Mouse (Mus musculus) kidney, postnatal 0 days (tissue): ENCODE measurements around the gene S1pr1. TPM values are rescaled to one million over a fixed set of nuclear protein-coding genes. Genes with fewer than 3 reads are reported as not detected.

ENCODE experiments used
- ATAC-seq: fragments of 200-750 bp; cut with Nextera tagmentation; replicated peaks from 2 replicates; pipeline ENCODE4 v1.8.0; 2017; ENCODE audit warnings: low read depth, moderate number of reproducible peaks, moderate TSS enrichment, moderate library complexity; ENCODE audit not compliant: low FRiP score
- DNase-seq: peaks from one replicate; pipeline ENCODE4 v3.0.0-alpha.2; 2016; ENCODE audit warnings: low spot score
- H3K27ac ChIP-seq: fragments of 300-500 bp; sonication (generic); 2 replicates; pipeline ENCODE4 v1.5.1; 2014; ENCODE audit warnings: mild to moderate bottlenecking
- H3K27me3 ChIP-seq: fragments of 300-500 bp; sonication (generic); 2 replicates; pipeline ENCODE4 v1.6.1; 2014; ENCODE audit warnings: low read length, mixed read lengths; ENCODE audit not compliant: insufficient read depth
- H3K36me3 ChIP-seq: fragments of 300-500 bp; sonication (generic); 2 replicates; pipeline ENCODE4 v1.6.1; 2014; ENCODE audit warnings: low read length, mixed read lengths; ENCODE audit not compliant: insufficient read depth
- H3K4me1 ChIP-seq: fragments of 300-500 bp; sonication (generic); replicated peaks from 2 replicates; pipeline ENCODE4 v1.6.1; 2014; ENCODE audit warnings: antibody characterized with exemption, low read length, mixed read lengths; ENCODE audit not compliant: insufficient read depth
- H3K4me2 ChIP-seq: fragments of 300-500 bp; sonication (generic); 2 replicates; pipeline ENCODE4 v1.6.1; 2014; ENCODE audit warnings: mild to moderate bottlenecking, low read length, moderate library complexity, mixed read lengths
- H3K4me3 ChIP-seq: fragments of 300-500 bp; sonication (generic); replicated peaks from 2 replicates; pipeline ENCODE4 v1.5.1; 2014; ENCODE audit warnings: low read depth, low read length
- H3K9ac ChIP-seq: fragments of 300-500 bp; sonication (generic); 2 replicates; pipeline ENCODE4 v1.6.1; 2014; ENCODE audit warnings: low read depth, low read length
- H3K9me3 ChIP-seq: fragments of 300-500 bp; sonication (generic); replicated peaks from 2 replicates; pipeline ENCODE4 v1.6.1; 2016; ENCODE audit warnings: low read length, inconsistent platforms, mixed read lengths
- CTCF ChIP-seq: IDR thresholded peaks from 2 replicates; pipeline ENCODE4 v1.5.1; 2016; ENCODE audit warnings: antibody characterized with exemption, low read depth, mild to moderate bottlenecking, moderate library complexity
- WGBS: fragments of 180-500 bp; shearing (Covaris S2); extraction: QIAGEN DNeasy Blood & Tissue Kit; methylation state at CpG from one replicate; pipeline ENCODE4 v1.1.7; 2014; 5-methylcytosine and 5-hydroxymethylcytosine counted together
- polyA plus RNA-seq: library from polyadenylated mRNA; unstranded; fragments of >200 nt; fragmentation: Nextera tagmentation; extraction: Ambion mirVana; gene quantifications from 2 replicates; pipeline ENCODE4 v1.2.1, GENCODE M21; 2015

The S1pr1 gene
- polyA plus RNA-seq, 1 experiment from 2014 or later, result 17.8 TPM

GRCm38 (mm10) chr3:115694168-115694567 lies 20.7 kb downstream of the S1pr1 start:
- no peak overlapping the region for H3K27ac ChIP-seq
- H3K9me3 ChIP-seq, result no peaks in the 10 kb centered on the region
- 70% methylated on average over 5 of the region's 5 CpGs for WGBS
- no peaks in the 10 kb centered on the region for H3K27me3 ChIP-seq
- H3K36me3 ChIP-seq, result no peaks in the 10 kb centered on the region
- TF ChIP-seq CTCF, result no peak
- no peaks in the 10 kb centered on the region for H3K4me1 ChIP-seq
- ATAC-seq, result no peak
- no peak overlapping the region for H3K9ac ChIP-seq
- H3K4me3 ChIP-seq, result no peak overlapping the region
- DNase-seq, result no peak
- no peak overlapping the region for H3K4me2 ChIP-seq

DNA sequence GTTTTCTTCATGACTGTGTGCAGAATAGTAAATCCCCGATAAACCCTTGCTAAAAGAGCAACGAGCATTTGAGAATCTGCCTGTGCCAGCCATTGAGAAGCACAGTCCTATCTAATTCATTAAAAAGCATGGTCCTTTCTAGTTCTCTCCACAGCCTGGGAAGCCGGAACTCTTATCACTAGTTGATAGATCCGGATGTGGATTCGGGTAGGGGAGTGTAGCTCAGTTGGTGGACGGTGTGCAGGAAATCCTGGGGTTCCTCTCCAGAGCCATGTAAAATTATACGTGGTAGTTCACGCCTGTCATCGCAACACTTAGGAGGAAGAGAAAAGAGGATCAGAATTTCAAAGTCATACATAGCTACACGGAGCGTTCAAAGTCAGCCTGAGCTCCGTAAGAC lies 21.5 kb downstream of the S1pr1 start:
- no peak for TF ChIP-seq CTCF
- H3K9me3 ChIP-seq, result no peaks in the 10 kb centered on the region
- no peak overlapping the region for H3K9ac ChIP-seq
- no peaks in the 10 kb centered on the region for H3K36me3 ChIP-seq
- ATAC-seq (no peak), DNase-seq (no peak)
- no peak overlapping the region for H3K27ac ChIP-seq
- no peaks in the 10 kb centered on the region for H3K4me1 ChIP-seq
- H3K27me3 ChIP-seq, result no peaks in the 10 kb centered on the region
- H3K4me2 ChIP-seq, result no peak overlapping the region
- WGBS, result 82% methylated on average over 12 of the region's 12 CpGs
- H3K4me3 ChIP-seq, result no peak overlapping the region

GRCm38 (mm10) chr3:115692857-115693256 lies 22.0 kb downstream of the S1pr1 start:
- no peak overlapping the region for H3K4me2 ChIP-seq
- no peak overlapping the region for H3K27ac ChIP-seq
- DNase-seq (no peak), ATAC-seq (no peak)
- TF ChIP-seq CTCF, result no peak
- H3K4me1 ChIP-seq, result no peaks in the 10 kb centered on the region
- WGBS, result 61% methylated on average over 4 of the region's 4 CpGs
- no peaks in the 10 kb centered on the region for H3K27me3 ChIP-seq
- H3K4me3 ChIP-seq, result no peak overlapping the region
- no peaks in the 10 kb centered on the region for H3K36me3 ChIP-seq
- no peaks in the 10 kb centered on the region for H3K9me3 ChIP-seq
- H3K9ac ChIP-seq, result no peak overlapping the region

- H3K4me3 ChIP-seq, result no peak overlapping the region
- no peaks in the 10 kb centered on the region for H3K36me3 ChIP-seq
- DNase-seq, result no peak
- H3K9me3 ChIP-seq, result no peaks in the 10 kb centered on the region
- WGBS, result 89% methylated on average over 5 of the region's 5 CpGs
- no peak overlapping the region for H3K9ac ChIP-seq
- H3K4me1 ChIP-seq, result no peaks in the 10 kb centered on the region
- H3K4me2 ChIP-seq, result no peak overlapping the region
- no peaks in the 10 kb centered on the region for H3K27me3 ChIP-seq
- no peak for TF ChIP-seq CTCF
- ATAC-seq, result no peak
- H3K27ac ChIP-seq, result no peak overlapping the region
These were observed 22.5 kb downstream of the S1pr1 start for GRCm38 (mm10) chr3:115692384-115692783.

DNA sequence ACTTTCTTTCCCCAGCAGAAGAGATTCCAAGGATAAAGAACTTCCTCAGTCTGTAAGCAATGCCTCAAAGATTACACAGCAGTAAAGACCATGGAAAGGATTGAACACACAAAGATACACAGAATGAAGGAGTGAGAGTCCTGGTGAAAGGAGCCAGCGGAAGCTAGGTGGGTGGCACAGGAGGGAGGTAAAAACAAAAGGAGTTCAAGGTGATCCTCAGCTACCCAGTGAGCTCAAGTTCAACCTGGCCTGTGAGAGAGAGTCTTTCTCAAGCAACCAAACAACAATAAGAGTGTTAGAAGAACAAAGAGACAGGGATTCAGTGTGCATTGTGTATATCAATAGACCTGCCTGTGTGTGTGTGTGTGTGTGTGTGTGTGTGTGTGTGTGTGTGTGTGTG lies 25.0 kb downstream of the S1pr1 start:
- Histone ChIP-seq H3K4me1 (no peaks in the 10 kb centered on the region), H3K36me3 (no peaks in the 10 kb centered on the region), H3K9ac (no peak overlapping the region), H3K4me3 (no peak overlapping the region), H3K27ac (no peak overlapping the region), H3K4me2 (no peak overlapping the region), H3K9me3 (no peaks in the 10 kb centered on the region), H3K27me3 (no peaks in the 10 kb centered on the region)
- ATAC-seq (no peak), DNase-seq (no peak)
- 77% methylated on average over 1 of the region's 1 CpGs for WGBS
- no peak for TF ChIP-seq CTCF

DNA sequence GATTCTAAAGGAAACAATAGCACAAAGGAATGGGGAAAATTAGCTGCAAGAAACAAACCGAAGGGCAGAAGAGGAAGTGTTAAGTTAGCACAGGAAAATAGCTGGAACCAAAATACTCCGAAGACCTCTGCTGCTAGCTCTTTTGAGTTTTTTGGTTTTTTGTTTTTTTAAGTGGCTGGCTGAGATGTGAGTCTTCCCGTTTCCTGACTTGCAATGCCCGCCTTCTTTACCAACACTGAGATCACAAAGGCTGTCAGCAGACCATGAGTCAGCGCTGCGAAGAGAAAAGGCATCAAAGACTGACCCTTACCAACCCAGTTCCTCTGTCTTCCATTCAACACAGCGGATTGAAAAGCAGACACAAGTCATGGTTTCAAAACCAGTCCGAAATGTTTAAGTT lies 25.5 kb downstream of the S1pr1 start:
- no peak overlapping the region for H3K4me2 ChIP-seq
- no peaks in the 10 kb centered on the region for H3K4me1 ChIP-seq
- DNase-seq (peak; percentile 37), ATAC-seq (no peak)
- no peaks in the 10 kb centered on the region for H3K36me3 ChIP-seq
- H3K27me3 ChIP-seq, result no peaks in the 10 kb centered on the region
- no peak for TF ChIP-seq CTCF
- H3K4me3 ChIP-seq, result no peak overlapping the region
- no peak overlapping the region for H3K9ac ChIP-seq
- H3K27ac ChIP-seq, result no peak overlapping the region
- H3K9me3 ChIP-seq, result no peaks in the 10 kb centered on the region
- WGBS, result 49% methylated on average over 8 of the region's 8 CpGs

DNA sequence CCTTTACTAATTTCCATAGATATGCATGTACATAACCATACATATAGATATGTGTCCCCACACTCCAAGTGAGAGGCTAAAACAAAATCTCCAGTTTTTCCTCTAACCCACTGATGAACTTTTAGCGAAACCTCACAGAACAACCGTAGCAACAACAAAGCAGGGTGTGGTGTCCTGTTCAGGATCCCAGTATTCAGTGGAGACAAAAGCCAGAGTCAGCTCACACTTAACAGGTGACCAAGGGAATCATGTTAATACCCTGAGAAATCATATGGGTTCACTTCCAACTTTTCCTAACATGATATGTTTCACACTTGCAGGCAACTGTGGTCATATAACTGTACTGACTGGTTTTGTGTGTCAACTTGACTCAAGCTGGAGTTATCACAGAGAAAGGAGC lies 27.1 kb downstream of the S1pr1 start:
- DNase-seq, result no peak
- H3K4me1 ChIP-seq, result no peaks in the 10 kb centered on the region
- H3K27ac ChIP-seq, result no peak overlapping the region
- no peak for TF ChIP-seq CTCF
- no peak overlapping the region for H3K4me3 ChIP-seq
- 76% methylated on average over 2 of the region's 2 CpGs for WGBS
- ATAC-seq, result no peak
- H3K9ac ChIP-seq, result no peak overlapping the region
- H3K9me3 ChIP-seq, result no peaks in the 10 kb centered on the region
- H3K36me3 ChIP-seq, result no peaks in the 10 kb centered on the region
- no peak overlapping the region for H3K4me2 ChIP-seq
- no peaks in the 10 kb centered on the region for H3K27me3 ChIP-seq
